Mouse (Mus musculus) kidney, embryonic 16.5 days (tissue): ENCODE measurements around the gene Atg16l2. TPM values are rescaled to one million over a fixed set of nuclear protein-coding genes. Genes with fewer than 3 reads are reported as not detected.

Experiments
- polyA plus RNA-seq: library from polyadenylated mRNA; unstranded; fragments of >200 nt; fragmentation: Nextera tagmentation; extraction: Ambion mirVana; gene quantifications from 2 replicates; pipeline ENCODE4 v1.2.1, GENCODE M21; 2015

Gene Atg16l2
- polyA plus RNA-seq, 1 experiment from 2014 or later, result 23.7 TPM

Other genes starting within 250 kb of the Atg16l2 start
- gene Fchsd2, start 209.4 kb downstream of the Atg16l2 start, polyA plus RNA-seq, result 24.6 and 28.5 TPM in 2 replicates
- gene Stard10, start 14.8 kb upstream of the Atg16l2 start, polyA plus RNA-seq, result 57.7 and 66.8 TPM in 2 replicates
- gene Arap1, start 45.8 kb upstream of the Atg16l2 start, polyA plus RNA-seq, result 106 and 112 TPM in 2 replicates
- gene Gm45837, start 108.6 kb upstream of the Atg16l2 start, polyA plus RNA-seq, result 9.9 TPM in 1 of 2 replicates, not detected in the other
- 31.6 and 46.5 TPM in 2 replicates for gene Pde2a, start 119.4 kb upstream of the Atg16l2 start, polyA plus RNA-seq